Mouse (Mus musculus): ENCODE data around the gene Etl4.

GRCm38 (mm10) chr2:20678793-20679192, 769.2 kb downstream of the Etl4 start:
- TF ChIP-seq POLR2A (IDR thresholded peaks at IDR 0.05; ENCODE audit: insufficient read length, low read depth) (no peak), MYOD1 (IDR thresholded peaks at IDR 0.05; ENCODE audit: control insufficient read depth in 1 of 3, insufficient read length in 2 of 3, low read depth in 2 of 3) (no peak), MAX (IDR thresholded peaks at IDR 0.05; ENCODE audit: low read depth) (no peak), E2F4 (IDR thresholded peaks at IDR 0.05; ENCODE audit: insufficient read depth) (no peak), TCF3 (IDR thresholded peaks at IDR 0.05; ENCODE audit: insufficient read length, low read depth) (no peak), POLR2AphosphoS2 (IDR thresholded peaks at IDR 0.05; ENCODE audit: insufficient read length, low read depth) (no peak), MYOG (IDR thresholded peaks at IDR 0.05; ENCODE audit: control insufficient read depth in 1 of 3, insufficient read depth in 1 of 3, insufficient read length in 2 of 3, low read depth in 2 of 3) (no peak)

All from myocyte (in vitro differentiated cells).